Mouse (Mus musculus): ENCODE results near the gene Grb2. TPM values are rescaled to one million over a fixed set of nuclear protein-coding genes. Genes with fewer than 3 reads are reported as not detected.
A peak's percentile ranks its signal among the peaks of the same experiment; 100 is the strongest.
"Not testable (repeated sequence)": the region's sequence is repeated elsewhere in the genome, so short reads cannot be mapped to it uniquely, and the experiment has no call there.

Gene Grb2
- polyA plus RNA-seq, 1 experiment from 2014 or later = 52.5 TPM

DNA sequence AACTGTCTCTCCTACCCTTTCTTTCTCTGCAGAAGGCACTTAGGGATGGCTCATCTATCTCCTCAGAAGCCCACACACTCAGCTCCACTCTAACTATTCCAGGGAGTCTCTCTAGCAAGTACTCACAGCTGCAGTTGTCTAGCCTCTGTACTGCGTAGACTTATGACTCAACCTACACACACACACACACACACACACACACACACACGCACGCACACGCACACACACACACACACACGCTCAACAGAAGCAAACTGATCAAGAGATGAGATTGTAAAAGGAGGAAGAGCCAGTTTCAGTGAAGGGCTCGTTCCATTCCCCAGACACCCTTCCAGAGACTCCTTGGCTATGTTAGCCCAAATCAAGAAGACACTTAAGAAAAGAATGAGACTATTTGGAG lies 49.9 kb downstream of the Grb2 start:
- WGBS = 89% methylated on average over 6 of the region's 6 CpGs
- H3K4me2 ChIP-seq (ENCODE audit: low read depth, severe bottlenecking) = no peak overlapping the region
- H3K9ac ChIP-seq (ENCODE audit: low read length) = no peak overlapping the region
- peaks cover 4% of the 10 kb centered on the region; the same call in 1 of the 2 replicates for H3K36me3 ChIP-seq (ENCODE audit: control insufficient read depth, insufficient read depth, low read length)
- no peaks in the 10 kb centered on the region for H3K27me3 ChIP-seq (ENCODE audit: control insufficient read depth, insufficient read depth, low read length)
- ATAC-seq (ENCODE audit: insufficient number of reproducible peaks, low FRiP score, low TSS enrichment, low read depth) (no peak), DNase-seq (ENCODE audit: low spot score) (no peak)
- H3K27ac ChIP-seq (replicated peaks; ENCODE audit: low read depth, low read length) = no peak overlapping the region
- H3K9me3 ChIP-seq (ENCODE audit: control insufficient read depth, low read length) = no peaks in the 10 kb centered on the region
- no peaks in the 10 kb centered on the region for H3K4me1 ChIP-seq (ENCODE audit: control insufficient read depth, insufficient read depth, low read length)
- no peak overlapping the region for H3K4me3 ChIP-seq (ENCODE audit: low read depth, low read length)

DNA sequence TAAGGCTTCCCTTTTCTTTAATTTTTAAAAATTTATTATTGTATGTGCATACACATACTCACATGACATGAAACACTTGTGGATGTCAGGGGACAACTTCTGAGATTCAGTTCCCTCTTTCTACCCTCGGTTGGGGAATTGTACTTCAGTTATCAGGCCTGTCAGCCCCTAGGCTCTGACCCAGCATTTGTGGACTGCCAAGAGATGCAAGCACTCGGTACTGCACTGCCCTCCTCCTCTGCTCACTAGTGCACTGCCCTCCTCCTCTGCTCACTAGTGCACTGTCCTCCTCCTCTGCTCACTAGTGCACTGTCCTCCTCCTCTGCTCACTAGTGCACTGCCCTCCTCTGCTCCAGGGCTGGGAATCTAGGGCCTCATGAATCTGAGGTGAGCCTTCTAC lies 54.3 kb downstream of the Grb2 start:
- Histone ChIP-seq H3K4me2 (ENCODE audit: low read depth, severe bottlenecking) (no peak overlapping the region), H3K9ac (ENCODE audit: low read length) (no peak overlapping the region), H3K36me3 (ENCODE audit: control insufficient read depth, insufficient read depth, low read length) (peaks cover 4% of the 10 kb centered on the region; the same call in 1 of the 2 replicates), H3K27ac (replicated peaks; ENCODE audit: low read depth, low read length) (no peak overlapping the region), H3K4me1 (ENCODE audit: control insufficient read depth, insufficient read depth, low read length) (no peaks in the 10 kb centered on the region), H3K9me3 (ENCODE audit: control insufficient read depth, low read length) (no peaks in the 10 kb centered on the region), H3K27me3 (ENCODE audit: control insufficient read depth, insufficient read depth, low read length) (no peaks in the 10 kb centered on the region), H3K4me3 (ENCODE audit: low read depth, low read length) (no peak overlapping the region)
- no peak for DNase-seq (ENCODE audit: low spot score)
- no peak for ATAC-seq (ENCODE audit: insufficient number of reproducible peaks, low FRiP score, low TSS enrichment, low read depth)
- 80% methylated on average over 2 of the region's 2 CpGs for WGBS

DNA sequence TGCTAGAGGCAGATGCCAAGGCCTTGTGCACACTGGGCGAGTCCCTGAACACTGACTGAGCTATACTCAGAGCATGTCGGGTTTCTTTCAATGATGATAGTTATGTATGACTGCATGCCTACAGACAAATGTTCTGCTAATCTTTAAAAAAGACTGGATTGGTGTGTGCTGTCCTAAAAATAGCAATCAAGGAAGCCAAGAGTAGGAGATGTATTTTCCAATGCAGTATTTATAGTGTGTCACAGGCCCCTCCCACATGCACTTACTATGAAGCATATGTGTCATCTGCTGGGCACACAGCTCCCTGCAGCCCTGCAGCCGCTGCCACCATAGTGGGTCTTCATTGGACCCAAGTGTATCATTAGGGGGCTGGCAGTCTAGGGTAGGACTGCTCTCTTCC lies 55.2 kb downstream of the Grb2 start:
- H3K9ac ChIP-seq (ENCODE audit: low read length) = no peak overlapping the region
- no peak overlapping the region for H3K27ac ChIP-seq (replicated peaks; ENCODE audit: low read depth, low read length)
- no peak for DNase-seq (ENCODE audit: low spot score)
- no peaks in the 10 kb centered on the region for H3K27me3 ChIP-seq (ENCODE audit: control insufficient read depth, insufficient read depth, low read length)
- H3K36me3 ChIP-seq (ENCODE audit: control insufficient read depth, insufficient read depth, low read length) = peaks cover 6% of the 10 kb centered on the region; the same call in 1 of the 2 replicates
- H3K9me3 ChIP-seq (ENCODE audit: control insufficient read depth, low read length) = no peaks in the 10 kb centered on the region
- no peaks in the 10 kb centered on the region for H3K4me1 ChIP-seq (ENCODE audit: control insufficient read depth, insufficient read depth, low read length)
- WGBS = 89% methylated on average over 3 of the region's 3 CpGs
- no peak for ATAC-seq (ENCODE audit: insufficient number of reproducible peaks, low FRiP score, low TSS enrichment, low read depth)
- no peak overlapping the region for H3K4me3 ChIP-seq (ENCODE audit: low read depth, low read length)
- no peak overlapping the region for H3K4me2 ChIP-seq (ENCODE audit: low read depth, severe bottlenecking)

DNA sequence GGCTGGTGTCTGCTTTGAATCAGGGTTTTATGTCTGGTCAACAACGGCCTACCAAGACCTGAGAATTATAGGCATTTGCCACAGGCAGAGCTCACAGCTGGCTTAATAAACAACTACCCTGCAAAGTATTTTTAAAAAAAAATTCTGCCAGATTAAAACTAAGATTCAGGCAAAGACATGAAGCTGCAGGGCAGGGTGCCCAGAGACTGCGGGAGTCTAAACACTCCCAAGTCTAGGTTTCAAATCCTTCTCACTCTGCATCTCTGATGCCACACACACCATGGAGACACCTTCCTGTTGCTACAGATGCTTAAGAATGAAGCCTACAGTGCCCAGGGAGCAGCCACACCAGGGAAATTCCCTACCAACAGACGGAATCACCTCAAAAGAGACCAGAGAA lies 56.7 kb downstream of the Grb2 start:
- no peak overlapping the region for H3K4me3 ChIP-seq (ENCODE audit: low read depth, low read length)
- H3K36me3 ChIP-seq (ENCODE audit: control insufficient read depth, insufficient read depth, low read length) = peaks cover 8% of the 10 kb centered on the region; the same call in 1 of the 2 replicates
- H3K27ac ChIP-seq (replicated peaks; ENCODE audit: low read depth, low read length) = no peak overlapping the region
- DNase-seq (ENCODE audit: low spot score) (no peak), ATAC-seq (ENCODE audit: insufficient number of reproducible peaks, low FRiP score, low TSS enrichment, low read depth) (no peak)
- H3K9me3 ChIP-seq (ENCODE audit: control insufficient read depth, low read length) = no peaks in the 10 kb centered on the region
- no peak overlapping the region for H3K4me2 ChIP-seq (ENCODE audit: low read depth, severe bottlenecking)
- WGBS = 86% methylated on average over 3 of the region's 3 CpGs
- H3K4me1 ChIP-seq (ENCODE audit: control insufficient read depth, insufficient read depth, low read length) = no peaks in the 10 kb centered on the region
- H3K27me3 ChIP-seq (ENCODE audit: control insufficient read depth, insufficient read depth, low read length) = no peaks in the 10 kb centered on the region
- H3K9ac ChIP-seq (ENCODE audit: low read length) = no peak overlapping the region

DNA sequence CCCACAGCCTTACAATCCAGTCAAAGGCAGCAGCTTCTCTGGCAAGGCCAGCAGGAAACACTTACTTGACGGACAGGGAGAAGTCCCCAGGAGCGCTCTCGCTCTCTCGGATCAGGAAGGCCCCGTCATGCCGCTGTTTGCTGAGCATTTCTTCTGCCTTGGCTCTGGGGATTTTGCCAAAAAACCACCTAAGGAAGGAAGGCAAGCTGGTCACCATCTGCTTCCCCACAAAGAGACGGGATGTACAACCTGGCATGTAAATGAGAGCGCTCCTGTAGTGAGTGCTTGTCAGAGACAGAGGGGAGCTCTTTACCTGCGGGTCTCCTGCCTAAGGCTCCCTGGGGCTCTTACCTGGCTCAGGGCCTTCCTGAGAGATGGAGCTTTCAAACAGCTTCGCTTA lies 58.7 kb downstream of the Grb2 start:
- H3K9ac ChIP-seq (ENCODE audit: low read length) = no peak overlapping the region

DNA sequence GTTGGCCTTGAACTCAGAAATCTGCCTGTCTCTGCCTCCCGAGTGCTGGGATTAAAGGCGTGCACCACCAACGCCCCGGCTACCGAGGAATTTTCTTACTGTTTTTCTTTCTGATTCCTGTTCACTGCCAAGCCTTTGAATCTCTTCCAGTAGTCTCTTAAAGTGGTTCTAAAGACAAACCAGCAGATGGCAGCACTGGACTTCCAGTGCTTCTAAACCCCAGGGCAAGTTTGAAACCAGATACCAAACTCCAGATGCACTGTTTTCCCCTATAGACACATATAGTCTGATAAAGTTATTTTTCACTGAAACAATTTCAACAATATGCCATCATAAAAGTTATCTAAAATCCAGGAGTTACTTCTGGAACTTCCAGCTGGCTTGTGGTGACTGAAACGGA lies 60.9 kb downstream of the Grb2 start:
- Histone ChIP-seq H3K27ac (replicated peaks; ENCODE audit: low read depth, low read length) (no peak overlapping the region), H3K4me1 (ENCODE audit: control insufficient read depth, insufficient read depth, low read length) (no peaks in the 10 kb centered on the region), H3K4me3 (ENCODE audit: low read depth, low read length) (no peak overlapping the region), H3K4me2 (ENCODE audit: low read depth, severe bottlenecking) (no peak overlapping the region), H3K9me3 (ENCODE audit: control insufficient read depth, low read length) (no peaks in the 10 kb centered on the region), H3K9ac (ENCODE audit: low read length) (no peak overlapping the region), H3K36me3 (ENCODE audit: control insufficient read depth, insufficient read depth, low read length) (peaks cover 4% of the 10 kb centered on the region; the same call in 1 of the 2 replicates), H3K27me3 (ENCODE audit: control insufficient read depth, insufficient read depth, low read length) (no peaks in the 10 kb centered on the region)
- 67% methylated on average over 6 of the region's 6 CpGs for WGBS
- ATAC-seq (ENCODE audit: insufficient number of reproducible peaks, low FRiP score, low TSS enrichment, low read depth) (no peak), DNase-seq (ENCODE audit: low spot score) (peak; percentile 67)

More for the DNA sequence above, 58.7 kb downstream of the Grb2 start:
- H3K4me1 ChIP-seq (ENCODE audit: control insufficient read depth, insufficient read depth, low read length) = no peaks in the 10 kb centered on the region
- H3K36me3 ChIP-seq (ENCODE audit: control insufficient read depth, insufficient read depth, low read length) = peaks cover 8% of the 10 kb centered on the region; the same call in 1 of the 2 replicates
- no peak for DNase-seq (ENCODE audit: low spot score)
- H3K27me3 ChIP-seq (ENCODE audit: control insufficient read depth, insufficient read depth, low read length) = no peaks in the 10 kb centered on the region
- 77% methylated on average over 10 of the region's 10 CpGs for WGBS
- no peak overlapping the region for H3K4me3 ChIP-seq (ENCODE audit: low read depth, low read length)
- no peaks in the 10 kb centered on the region for H3K9me3 ChIP-seq (ENCODE audit: control insufficient read depth, low read length)
- ATAC-seq (ENCODE audit: insufficient number of reproducible peaks, low FRiP score, low TSS enrichment, low read depth) = no peak
- H3K4me2 ChIP-seq (ENCODE audit: low read depth, severe bottlenecking) = no peak overlapping the region
- no peak overlapping the region for H3K27ac ChIP-seq (replicated peaks; ENCODE audit: low read depth, low read length)

DNA sequence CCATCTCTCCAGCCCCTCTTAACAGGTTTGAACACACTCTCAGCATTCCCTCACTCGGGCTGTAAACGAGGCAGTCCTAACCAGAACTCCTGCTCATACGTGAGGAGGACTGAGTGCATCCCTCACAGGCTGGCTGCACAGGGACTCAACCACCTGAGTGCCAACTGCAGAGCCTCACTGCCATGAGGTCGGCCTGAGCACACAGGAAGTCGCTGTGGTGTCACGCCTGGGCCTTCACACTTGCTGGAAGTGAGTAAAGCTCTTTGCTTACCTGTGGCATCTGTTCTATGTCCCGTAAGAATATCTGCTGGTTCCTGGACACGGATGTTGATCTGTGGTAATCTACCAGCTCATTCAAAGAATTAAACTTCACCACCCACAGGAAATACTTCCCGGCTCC lies 62.0 kb downstream of the Grb2 start:
- ATAC-seq (ENCODE audit: insufficient number of reproducible peaks, low FRiP score, low TSS enrichment, low read depth) = no peak
- no peak overlapping the region for H3K4me2 ChIP-seq (ENCODE audit: low read depth, severe bottlenecking)
- no peak overlapping the region for H3K4me3 ChIP-seq (ENCODE audit: low read depth, low read length)
- H3K9ac ChIP-seq (ENCODE audit: low read length) = no peak overlapping the region
- H3K27ac ChIP-seq (replicated peaks; ENCODE audit: low read depth, low read length) = no peak overlapping the region
- H3K9me3 ChIP-seq (ENCODE audit: control insufficient read depth, low read length) = no peaks in the 10 kb centered on the region
- peaks cover 4% of the 10 kb centered on the region; the same call in 1 of the 2 replicates for H3K36me3 ChIP-seq (ENCODE audit: control insufficient read depth, insufficient read depth, low read length)
- H3K27me3 ChIP-seq (ENCODE audit: control insufficient read depth, insufficient read depth, low read length) = no peaks in the 10 kb centered on the region
- no peaks in the 10 kb centered on the region for H3K4me1 ChIP-seq (ENCODE audit: control insufficient read depth, insufficient read depth, low read length)
- no peak for DNase-seq (ENCODE audit: low spot score)
- WGBS = 91% methylated on average over 9 of the region's 9 CpGs

DNA sequence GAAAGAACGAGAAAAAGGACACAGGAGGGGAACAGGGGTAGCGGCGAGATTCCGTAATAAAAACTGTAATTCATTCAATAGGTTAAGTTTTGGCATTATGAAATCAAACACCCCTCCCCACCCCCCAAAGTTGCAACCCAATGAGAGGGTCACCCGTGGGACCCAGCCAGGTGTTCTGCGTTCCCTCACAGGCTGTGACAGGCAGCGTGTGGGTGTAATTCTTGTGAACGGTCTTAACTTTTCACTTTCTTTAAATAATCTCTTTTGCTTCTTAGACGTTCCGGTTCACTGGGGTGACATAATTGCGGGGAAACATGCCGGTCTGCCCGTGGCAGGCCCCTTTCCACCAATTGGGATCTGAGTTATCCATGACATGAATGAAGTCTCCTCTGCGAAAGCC lies 62.9 kb downstream of the Grb2 start:
- 93% methylated on average over 14 of the region's 14 CpGs for WGBS
- not testable (repeated sequence) for H3K4me2 ChIP-seq (ENCODE audit: low read depth, severe bottlenecking); H3K9me3 ChIP-seq (ENCODE audit: control insufficient read depth, low read length); H3K36me3 ChIP-seq (ENCODE audit: control insufficient read depth, insufficient read depth, low read length); H3K27ac ChIP-seq (replicated peaks; ENCODE audit: low read depth, low read length); H3K4me3 ChIP-seq (ENCODE audit: low read depth, low read length); ATAC-seq (ENCODE audit: insufficient number of reproducible peaks, low FRiP score, low TSS enrichment, low read depth); H3K4me1 ChIP-seq (ENCODE audit: control insufficient read depth, insufficient read depth, low read length); H3K9ac ChIP-seq (ENCODE audit: low read length); H3K27me3 ChIP-seq (ENCODE audit: control insufficient read depth, insufficient read depth, low read length); DNase-seq (ENCODE audit: low spot score)

DNA sequence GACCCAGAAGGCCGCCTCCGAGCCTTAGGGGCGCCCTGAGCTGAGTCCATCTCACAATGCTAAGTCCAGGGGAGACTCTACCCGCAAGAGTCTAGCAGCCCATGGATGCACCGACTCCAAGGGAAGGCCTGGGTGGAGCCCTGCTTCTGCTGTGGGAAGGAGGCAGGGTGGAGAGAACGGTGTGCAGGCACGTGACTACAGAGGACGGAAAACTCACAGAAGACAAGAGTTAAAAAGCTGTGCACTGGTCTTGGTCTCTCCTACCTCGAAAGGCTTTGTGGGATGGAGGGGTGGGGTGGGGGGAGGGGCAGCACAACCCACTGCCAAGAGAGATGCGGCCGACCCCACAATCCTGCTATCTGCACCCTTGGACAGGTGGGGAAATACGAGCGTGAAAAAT lies 64.1 kb downstream of the Grb2 start:
- Histone ChIP-seq H3K4me3 (ENCODE audit: low read depth, low read length) (no peak overlapping the region), H3K36me3 (ENCODE audit: control insufficient read depth, insufficient read depth, low read length) (peaks cover 4% of the 10 kb centered on the region; the same call in 1 of the 2 replicates), H3K9ac (ENCODE audit: low read length) (no peak overlapping the region), H3K27ac (replicated peaks; ENCODE audit: low read depth, low read length) (no peak overlapping the region), H3K4me1 (ENCODE audit: control insufficient read depth, insufficient read depth, low read length) (no peaks in the 10 kb centered on the region), H3K4me2 (ENCODE audit: low read depth, severe bottlenecking) (no peak overlapping the region), H3K27me3 (ENCODE audit: control insufficient read depth, insufficient read depth, low read length) (no peaks in the 10 kb centered on the region), H3K9me3 (ENCODE audit: control insufficient read depth, low read length) (no peaks in the 10 kb centered on the region)
- no peak for ATAC-seq (ENCODE audit: insufficient number of reproducible peaks, low FRiP score, low TSS enrichment, low read depth)
- no peak for DNase-seq (ENCODE audit: low spot score)
- 95% methylated on average over 13 of the region's 13 CpGs for WGBS

All from limb, embryonic 11.5 days (tissue).